Mouse (Mus musculus) heart, adult 2 months (tissue): ENCODE measurements around the gene Fut1.

ENCODE experiments used
- CTCF ChIP-seq: fragments of 200-600 bp; IDR thresholded peaks from 2 replicates; pipeline ENCODE4 v1.8.1; 2022; ENCODE audit warnings: antibody characterized with exemption, mild to moderate bottlenecking, moderate library complexity
- EP300 ChIP-seq: fragments of 200-500 bp; IDR thresholded peaks from 2 replicates; pipeline ENCODE4 v1.6.1; 2011; ENCODE audit warnings: low read depth, low read length, control low read depth; ENCODE audit not compliant: insufficient read depth
- POLR2A ChIP-seq: fragments of 200-500 bp; IDR thresholded peaks from 2 replicates; pipeline ENCODE4 v1.6.1; 2011; ENCODE audit warnings: mild to moderate bottlenecking, low read depth, low read length, control low read depth; ENCODE audit not compliant: insufficient read depth

DNA sequence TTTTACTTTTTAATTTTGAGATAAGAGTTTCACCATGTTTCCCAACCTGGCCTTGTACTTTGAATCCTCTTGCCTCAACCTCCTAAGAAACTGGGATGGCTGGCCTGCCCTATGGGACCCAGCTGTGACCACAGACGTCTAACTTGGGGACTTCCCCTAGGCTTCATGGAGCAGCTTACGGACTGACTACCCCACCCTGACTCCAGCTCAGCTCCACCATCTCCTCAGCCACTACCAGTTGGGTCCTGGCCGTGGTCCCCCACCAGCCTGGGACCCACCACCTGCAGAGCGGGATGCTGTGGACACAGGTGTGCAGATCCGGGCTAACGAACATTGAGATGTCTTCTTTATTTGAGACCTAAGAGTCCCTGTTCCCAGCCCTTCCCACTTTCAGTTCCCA is 20.6 kb downstream of the Fut1 start:
- TF ChIP-seq CTCF: no peak
- TF ChIP-seq POLR2A: no peak
- TF ChIP-seq EP300: no peak
